Mouse (Mus musculus) intestine, postnatal 0 days (tissue): ENCODE data around the gene 3830417A13Rik. TPM values are rescaled to one million over a fixed set of nuclear protein-coding genes. Genes with fewer than 3 reads are reported as not detected.

Source experiments
- ATAC-seq: fragments of 200-750 bp; cut with Nextera tagmentation; 2 replicates; pipeline ENCODE4 v1.8.0; 2017; ENCODE audit warnings: mild to moderate bottlenecking, moderate TSS enrichment, moderate library complexity
- H3K27ac ChIP-seq: fragments of 300-500 bp; sonication (generic); 2 replicates; pipeline ENCODE4 v1.5.1; 2014; ENCODE audit warnings: mild to moderate bottlenecking, low read depth, low read length, moderate library complexity
- H3K27me3 ChIP-seq: fragments of 300-500 bp; sonication (generic); replicated peaks from 2 replicates; pipeline ENCODE4 v1.6.1; 2014; ENCODE audit warnings: low read length, mixed read lengths; ENCODE audit not compliant: control insufficient read depth, insufficient read depth
- H3K36me3 ChIP-seq: fragments of 300-500 bp; sonication (generic); 2 replicates; pipeline ENCODE4 v1.6.1; 2014; ENCODE audit warnings: mild to moderate bottlenecking, moderate library complexity; ENCODE audit not compliant: control insufficient read depth, insufficient read depth
- H3K4me1 ChIP-seq: fragments of 300-500 bp; sonication (generic); replicated peaks from 2 replicates; pipeline ENCODE4 v1.6.1; 2014; ENCODE audit warnings: antibody characterized with exemption, low read length, mixed read lengths; ENCODE audit not compliant: control insufficient read depth, insufficient read depth
- H3K4me2 ChIP-seq: fragments of 300-500 bp; sonication (generic); replicated peaks from 2 replicates; pipeline ENCODE4 v1.6.1; 2014; ENCODE audit warnings: low read depth, mild to moderate bottlenecking, moderate library complexity
- H3K4me3 ChIP-seq: fragments of 300-500 bp; sonication (generic); 2 replicates; pipeline ENCODE4 v1.5.1; 2014; ENCODE audit warnings: low read depth, low read length
- H3K9ac ChIP-seq: fragments of 300-500 bp; sonication (generic); 2 replicates; pipeline ENCODE4 v1.6.1; 2014; ENCODE audit warnings: mild to moderate bottlenecking, low read depth, low read length
- H3K9me3 ChIP-seq: fragments of 300-500 bp; sonication (generic); 2 replicates; pipeline ENCODE4 v1.6.1; 2016; ENCODE audit warnings: mixed run types; ENCODE audit not compliant: control insufficient read depth
- CTCF ChIP-seq: sonication (generic); IDR thresholded peaks from 2 replicates; pipeline ENCODE4 v1.5.1; 2016; ENCODE audit warnings: low read depth, mild to moderate bottlenecking, control low read depth, antibody characterized with exemption, moderate library complexity
- WGBS: fragments of 180-500 bp; shearing (Covaris S2); extraction: QIAGEN DNeasy Blood & Tissue Kit; methylation state at CpG from one replicate; pipeline ENCODE4 v1.1.7; 2014; 5-methylcytosine and 5-hydroxymethylcytosine counted together
- polyA plus RNA-seq: library from polyadenylated mRNA; unstranded; fragments of >200 nt; fragmentation: Nextera tagmentation; extraction: Ambion mirVana; gene quantifications from 2 replicates; pipeline ENCODE4 v1.2.1, GENCODE M21; 2015

Gene 3830417A13Rik
- polyA plus RNA-seq = not detected in 2 replicates

GRCm38 (mm10) chrX:64173248-64173647 lies at the start of gene 3830417A13Rik:
Gene 3830417A13Rik (plus strand): TSS chrX:64173548.
- Histone ChIP-seq H3K4me2 (no peak within 1 kb of the TSS), H3K9ac (no peak within 1 kb of the TSS), H3K9me3 (no peaks in the 10 kb centered on the region), H3K27ac (no peak within 1 kb of the TSS), H3K4me3 (no peak within 1 kb of the TSS), H3K4me1 (no peaks in the 10 kb centered on the region), H3K27me3 (no peaks in the 10 kb centered on the region), H3K36me3 (no peaks in the 10 kb centered on the region)
- no peak for ATAC-seq
- no peak for TF ChIP-seq CTCF
- 87% methylated on average over 11 of the region's 11 CpGs for WGBS

GRCm38 (mm10) chrX:64152098-64152497 lies 21.2 kb upstream of the 3830417A13Rik start, which contains the start of gene Gm6760:
Gene Gm6760 (minus strand): TSS chrX:64152198.
- H3K4me2 ChIP-seq = no peak within 1 kb of the TSS
- ATAC-seq = no peak
- H3K27me3 ChIP-seq = no peaks in the 10 kb centered on the region
- H3K4me1 ChIP-seq = no peaks in the 10 kb centered on the region
- no peaks in the 10 kb centered on the region for H3K9me3 ChIP-seq
- WGBS = 61% methylated on average over 2 of the region's 2 CpGs
- H3K4me3 ChIP-seq = no peak within 1 kb of the TSS
- H3K9ac ChIP-seq = no peak within 1 kb of the TSS
- TF ChIP-seq CTCF = no peak
- H3K27ac ChIP-seq = no peak within 1 kb of the TSS
- no peaks in the 10 kb centered on the region for H3K36me3 ChIP-seq

- no peak overlapping the region for H3K27ac ChIP-seq
- no peak for ATAC-seq
- no peaks in the 10 kb centered on the region for H3K27me3 ChIP-seq
- no peak overlapping the region for H3K4me3 ChIP-seq
- no peak for TF ChIP-seq CTCF
- no peak overlapping the region for H3K4me2 ChIP-seq
- no peak overlapping the region for H3K9ac ChIP-seq
- no peaks in the 10 kb centered on the region for H3K9me3 ChIP-seq
- H3K36me3 ChIP-seq = no peaks in the 10 kb centered on the region
- no peaks in the 10 kb centered on the region for H3K4me1 ChIP-seq
Observed at GRCm38 (mm10) chrX:64181246-64181645, 7.9 kb downstream of the 3830417A13Rik start.

Other genes starting within 250 kb of the 3830417A13Rik start
- gene Gm6760, start 21.4 kb upstream of the 3830417A13Rik start, polyA plus RNA-seq = not detected in 2 replicates
- 0.82 and 0.98 TPM in 2 replicates for gene Slitrk4, start 103.4 kb downstream of the 3830417A13Rik start, polyA plus RNA-seq